Mouse (Mus musculus) cerebellum, postnatal 14 days (tissue): ENCODE measurements around the gene Poldip2.
A peak's percentile ranks its signal among the peaks of the same experiment; 100 is the strongest.
"Not testable (repeated sequence)": the region's sequence is repeated elsewhere in the genome, so short reads cannot be mapped to it uniquely, and the experiment has no call there.

ENCODE experiments used
- DNase-seq, 2 experiments: peaks; one replicate each; pipeline ENCODE4 v3.0.0; 2021; ENCODE audit warnings: mixed read lengths in 2 of 2

Poldip2 gene

GRCm38 (mm10) chr11:78502909-78503650, 8.9 kb upstream of the Poldip2 start, which contains the start of gene Sebox:
Gene Sebox, plus strand, starts transcription at chr11:78503447.
- DNase-seq, result peak; percentile 90 to 93

GRCm38 (mm10) chr11:78505430-78505829, 6.6 kb upstream of the Poldip2 start:
- DNase-seq, result no peak

- DNase-seq, result peak; percentile 65 to 80
Measured at GRCm38 (mm10) chr11:78509148-78509547, 2.8 kb upstream of the Poldip2 start.

- DNase-seq, result no peak
Measured at GRCm38 (mm10) chr11:78513106-78513790, 1.3 kb downstream of the Poldip2 start.

- peak in 1 of 2 experiments; percentile 53 for DNase-seq
Measured at GRCm38 (mm10) chr11:78515549-78516325, 3.7 kb downstream of the Poldip2 start.

- peak in 1 of 2 experiments; percentile 5 for DNase-seq
Measured at GRCm38 (mm10) chr11:78518931-78519330, 6.9 kb downstream of the Poldip2 start.

- DNase-seq, result peak in 1 of 2 experiments; percentile 23
Measured at GRCm38 (mm10) chr11:78521880-78522279, 9.9 kb downstream of the Poldip2 start.

GRCm38 (mm10) chr11:78522481-78522997, 10.5 kb downstream of the Poldip2 start:
- DNase-seq, result peak; percentile 75 to 79

- peak in 1 of 2 experiments; percentile 36 for DNase-seq
Measured at GRCm38 (mm10) chr11:78523241-78523955, 11.4 kb downstream of the Poldip2 start.

GRCm38 (mm10) chr11:78524838-78525237, 12.8 kb downstream of the Poldip2 start:
- DNase-seq, result peak; percentile 69 to 76

- no peak for DNase-seq
Measured at GRCm38 (mm10) chr11:78528714-78529113, 16.7 kb downstream of the Poldip2 start.

- DNase-seq, result no peak
Measured at GRCm38 (mm10) chr11:78530001-78530400, 18.0 kb downstream of the Poldip2 start.

- DNase-seq, result peak; percentile 33 to 52
Measured at GRCm38 (mm10) chr11:78531046-78531445, 19.1 kb downstream of the Poldip2 start.

GRCm38 (mm10) chr11:78531515-78531914, 19.5 kb downstream of the Poldip2 start:
- not testable (repeated sequence) for DNase-seq

GRCm38 (mm10) chr11:78534516-78534915, 22.5 kb downstream of the Poldip2 start:
- peak in 1 of 2 experiments; percentile 29 for DNase-seq

- DNase-seq, result peak in 1 of 2 experiments; percentile 30
Measured at GRCm38 (mm10) chr11:78535376-78536079, 23.5 kb downstream of the Poldip2 start.

GRCm38 (mm10) chr11:78536080-78536689, 24.2 kb downstream of the Poldip2 start, which contains the start of the genes Tnfaip1 and Ift20:
Gene Tnfaip1, minus strand, starts transcription at chr11:78536332.
Gene Ift20, plus strand, starts transcription at chr11:78536361.
- DNase-seq, result peak; percentile 97

GRCm38 (mm10) chr11:78536690-78537084, 24.7 kb downstream of the Poldip2 start:
- no peak for DNase-seq

- DNase-seq, result peak in 1 of 2 experiments; percentile 33
Measured at GRCm38 (mm10) chr11:78540358-78540757, 28.4 kb downstream of the Poldip2 start.

GRCm38 (mm10) chr11:78544449-78545111, 32.6 kb downstream of the Poldip2 start:
- no peak for DNase-seq
